Mouse (Mus musculus) lung, postnatal 0 days (tissue): Measurements from ENCODE around the gene Abr.

Source experiments
- CTCF ChIP-seq: IDR thresholded peaks from 2 replicates; pipeline ENCODE4 v1.5.1; 2016; ENCODE audit warnings: antibody characterized with exemption, mild to moderate bottlenecking
- EP300 ChIP-seq: IDR thresholded peaks from 2 replicates; pipeline ENCODE4 v1.6.1; 2016; ENCODE audit warnings: antibody characterized with exemption, mild to moderate bottlenecking, control low read depth

DNA sequence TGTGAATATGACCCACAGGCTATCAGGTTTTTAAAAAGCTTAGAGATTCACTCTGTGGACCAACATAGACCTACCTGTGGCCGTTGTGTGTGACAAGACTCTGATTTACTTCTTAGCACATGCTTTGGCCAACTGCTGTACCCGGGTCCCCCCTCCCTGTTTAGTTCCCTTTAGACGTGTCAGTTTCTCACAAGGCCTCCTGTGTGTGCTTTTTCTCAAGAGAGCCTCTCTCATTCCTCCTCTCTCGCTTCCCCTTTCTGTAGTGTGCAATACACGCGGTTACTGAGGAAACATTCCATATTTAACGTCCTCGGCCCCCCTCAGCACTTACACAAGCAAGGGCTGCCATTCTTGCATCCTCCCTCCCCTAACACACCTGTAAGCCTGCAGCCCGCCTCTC is 163.4 kb downstream of the Abr start:
- TF ChIP-seq EP300: no peak
- no peak for TF ChIP-seq CTCF
